Mouse (Mus musculus) hindbrain, embryonic 14.5 days (tissue): ENCODE measurements around the gene Lypd6. TPM values are rescaled to one million over a fixed set of nuclear protein-coding genes. Genes with fewer than 3 reads are reported as not detected.

ENCODE experiments used
- ATAC-seq: fragments of 200-750 bp; cut with Nextera tagmentation; 2 replicates; pipeline ENCODE4 v1.8.0; 2017; ENCODE audit warnings: moderate number of reproducible peaks, mild to moderate bottlenecking, moderate TSS enrichment, moderate library complexity; ENCODE audit not compliant: low FRiP score
- DNase-seq: peaks from one replicate; pipeline ENCODE4 v3.0.0-alpha.2; 2015; ENCODE audit warnings: low spot score
- H3K27ac ChIP-seq: fragments of 300-500 bp; sonication (generic); 2 replicates; pipeline ENCODE4 v1.5.1; 2014; ENCODE audit warnings: mild to moderate bottlenecking, moderate library complexity
- H3K27me3 ChIP-seq: fragments of 300-500 bp; sonication (generic); 2 replicates; pipeline ENCODE4 v1.6.1; 2014; ENCODE audit warnings: mild to moderate bottlenecking, low read length, mixed read lengths; ENCODE audit not compliant: control insufficient read depth, insufficient read depth
- H3K36me3 ChIP-seq: fragments of 300-500 bp; sonication (generic); replicated peaks from 2 replicates; pipeline ENCODE4 v1.6.1; 2014; ENCODE audit not compliant: control insufficient read depth, insufficient read depth
- H3K4me1 ChIP-seq: fragments of 300-500 bp; sonication (generic); replicated peaks from 2 replicates; pipeline ENCODE4 v1.6.1; 2014; ENCODE audit warnings: antibody characterized with exemption, low read length, mixed read lengths; ENCODE audit not compliant: control insufficient read depth, insufficient read depth
- H3K4me2 ChIP-seq: fragments of 300-500 bp; sonication (generic); replicated peaks from 2 replicates; pipeline ENCODE4 v1.6.1; 2014; ENCODE audit warnings: mild to moderate bottlenecking, moderate library complexity
- H3K4me3 ChIP-seq: fragments of 300-500 bp; sonication (generic); replicated peaks from 2 replicates; pipeline ENCODE4 v1.5.1; 2014; ENCODE audit warnings: mild to moderate bottlenecking, low read length
- H3K9ac ChIP-seq: fragments of 300-500 bp; sonication (generic); 2 replicates; pipeline ENCODE4 v1.6.1; 2014
- H3K9me3 ChIP-seq: fragments of 300-500 bp; sonication (generic); 2 replicates; pipeline ENCODE4 v1.6.1; 2016; ENCODE audit warnings: low read length; ENCODE audit not compliant: control insufficient read depth
- WGBS: fragments of 180-500 bp; shearing (Covaris S2); extraction: QIAGEN DNeasy Blood & Tissue Kit; methylation state at CpG from one replicate; pipeline ENCODE4 v1.1.7; 2014; 5-methylcytosine and 5-hydroxymethylcytosine counted together
- polyA plus RNA-seq: library from polyadenylated mRNA; unstranded; fragments of >200 nt; fragmentation: Nextera tagmentation; extraction: Ambion mirVana; gene quantifications from 2 replicates; pipeline ENCODE4 v1.2.1, GENCODE M21; 2014

Lypd6 gene
- polyA plus RNA-seq, 1 experiment from 2014 or later: 10.7 TPM

- Histone ChIP-seq H3K27ac (no peak overlapping the region), H3K36me3 (no peaks in the 10 kb centered on the region), H3K4me3 (peak overlapping the region; percentile 52), H3K9ac (peak overlapping the region; percentile 53; the same call in 1 of the 2 replicates), H3K4me2 (peak overlapping the region; percentile 80), H3K9me3 (no peaks in the 10 kb centered on the region), H3K27me3 (peaks cover 9% of the 10 kb centered on the region; the same call in 1 of the 2 replicates), H3K4me1 (peaks cover 9% of the 10 kb centered on the region)
- peak; percentile 35 for DNase-seq
- ATAC-seq: no peak; the same call in 1 of the 2 replicates
- under 1% methylated on average over 11 of the region's 14 CpGs for WGBS
Measured at GRCm38 (mm10) chr2:50065902-50066245, 355 bp upstream of the Lypd6 start.

GRCm38 (mm10) chr2:50066968-50067315 is 713 bp downstream of the Lypd6 start:
- DNase-seq: no peak

GRCm38 (mm10) chr2:50069571-50070295 is 3.5 kb downstream of the Lypd6 start:
- no peaks in the 10 kb centered on the region for H3K9me3 ChIP-seq
- WGBS: 66% methylated on average over 13 of the region's 13 CpGs
- H3K9ac ChIP-seq: no peak overlapping the region
- H3K36me3 ChIP-seq: no peaks in the 10 kb centered on the region
- H3K4me2 ChIP-seq: no peak overlapping the region
- H3K4me3 ChIP-seq: no peak overlapping the region
- peaks cover 9% of the 10 kb centered on the region for H3K4me1 ChIP-seq
- no peak overlapping the region for H3K27ac ChIP-seq
- ATAC-seq: no peak
- no peak for DNase-seq
- peaks cover 9% of the 10 kb centered on the region; the same call in 1 of the 2 replicates for H3K27me3 ChIP-seq

More at GRCm38 (mm10) chr2:50066968-50067315, 713 bp downstream of the Lypd6 start:
- Histone ChIP-seq H3K9ac (peak overlapping the region; percentile 53), H3K4me1 (peaks cover 9% of the 10 kb centered on the region), H3K27me3 (peaks cover 9% of the 10 kb centered on the region; the same call in 1 of the 2 replicates), H3K27ac (no peak overlapping the region), H3K4me3 (peak overlapping the region; percentile 52), H3K9me3 (no peaks in the 10 kb centered on the region), H3K36me3 (no peaks in the 10 kb centered on the region), H3K4me2 (peak overlapping the region; percentile 80)
- WGBS: 3% methylated on average over 9 of the region's 9 CpGs
- ATAC-seq: no peak

- Histone ChIP-seq H3K9me3 (no peaks in the 10 kb centered on the region), H3K4me2 (no peak overlapping the region), H3K9ac (no peak overlapping the region), H3K4me1 (peaks cover 1% of the 10 kb centered on the region; the same call in 1 of the 2 replicates), H3K36me3 (no peaks in the 10 kb centered on the region), H3K4me3 (no peak overlapping the region), H3K27me3 (peaks cover 9% of the 10 kb centered on the region; the same call in 1 of the 2 replicates), H3K27ac (no peak overlapping the region)
- ATAC-seq (no peak), DNase-seq (no peak)
- WGBS: 93% methylated on average over 4 of the region's 4 CpGs
Measured at GRCm38 (mm10) chr2:50072158-50072557, 5.9 kb downstream of the Lypd6 start.

GRCm38 (mm10) chr2:50084746-50085145 is 18.5 kb downstream of the Lypd6 start:
- H3K4me3 ChIP-seq: no peak overlapping the region
- H3K9me3 ChIP-seq: no peaks in the 10 kb centered on the region
- H3K27me3 ChIP-seq: no peaks in the 10 kb centered on the region
- H3K9ac ChIP-seq: no peak overlapping the region
- 82% methylated on average over 3 of the region's 3 CpGs for WGBS
- H3K27ac ChIP-seq: no peak overlapping the region
- no peaks in the 10 kb centered on the region for H3K4me1 ChIP-seq
- DNase-seq (no peak), ATAC-seq (no peak)
- H3K36me3 ChIP-seq: no peaks in the 10 kb centered on the region
- H3K4me2 ChIP-seq: no peak overlapping the region

- ATAC-seq (no peak), DNase-seq (no peak)
- H3K36me3 ChIP-seq: no peaks in the 10 kb centered on the region
- 68% methylated on average over 3 of the region's 3 CpGs for WGBS
- no peak overlapping the region for H3K9ac ChIP-seq
- no peak overlapping the region for H3K27ac ChIP-seq
- no peaks in the 10 kb centered on the region for H3K4me1 ChIP-seq
- no peak overlapping the region for H3K4me2 ChIP-seq
- no peaks in the 10 kb centered on the region for H3K9me3 ChIP-seq
- no peaks in the 10 kb centered on the region for H3K27me3 ChIP-seq
- H3K4me3 ChIP-seq: no peak overlapping the region
Measured at GRCm38 (mm10) chr2:50087761-50088160, 21.5 kb downstream of the Lypd6 start.

- H3K4me2 ChIP-seq: no peak overlapping the region
- no peak overlapping the region for H3K27ac ChIP-seq
- H3K9me3 ChIP-seq: no peaks in the 10 kb centered on the region
- H3K27me3 ChIP-seq: no peaks in the 10 kb centered on the region
- DNase-seq (no peak), ATAC-seq (peak; percentile 25; the same call in 1 of the 2 replicates)
- 79% methylated on average over 3 of the region's 3 CpGs for WGBS
- H3K36me3 ChIP-seq: no peaks in the 10 kb centered on the region
- H3K9ac ChIP-seq: no peak overlapping the region
- H3K4me1 ChIP-seq: peaks cover 14% of the 10 kb centered on the region
- H3K4me3 ChIP-seq: no peak overlapping the region
Measured at GRCm38 (mm10) chr2:50096336-50096735, 30.1 kb downstream of the Lypd6 start.

GRCm38 (mm10) chr2:50100364-50101151 is 34.3 kb downstream of the Lypd6 start:
- Histone ChIP-seq H3K27ac (peak overlapping the region; percentile 26; the same call in 1 of the 2 replicates), H3K9ac (no peak overlapping the region), H3K9me3 (no peaks in the 10 kb centered on the region), H3K4me3 (no peak overlapping the region), H3K4me1 (peaks cover 18% of the 10 kb centered on the region), H3K36me3 (no peaks in the 10 kb centered on the region), H3K27me3 (no peaks in the 10 kb centered on the region), H3K4me2 (no peak overlapping the region)
- WGBS: 14% methylated on average over 9 of the region's 9 CpGs
- ATAC-seq (peak; percentile 78; the same call in 1 of the 2 replicates), DNase-seq (no peak)

GRCm38 (mm10) chr2:50101152-50101450 is 34.9 kb downstream of the Lypd6 start:
- 0 out of 2 replicates have a peak, but pooled peaks have one; percentile 11 for ATAC-seq
- Histone ChIP-seq H3K4me1 (peaks cover 18% of the 10 kb centered on the region), H3K36me3 (no peaks in the 10 kb centered on the region), H3K4me2 (no peak overlapping the region), H3K9me3 (no peaks in the 10 kb centered on the region), H3K27me3 (no peaks in the 10 kb centered on the region), H3K27ac (0 out of 2 replicates have a peak overlapping the region, but pooled peaks have one; percentile 26), H3K4me3 (no peak overlapping the region), H3K9ac (no peak overlapping the region)
- WGBS: 87% methylated on average over 1 of the region's 1 CpGs
- no peak for DNase-seq
